Mouse (Mus musculus) neural tube, embryonic 12.5 days (tissue): ENCODE measurements around the gene Nell2. TPM values are rescaled to one million over a fixed set of nuclear protein-coding genes. Genes with fewer than 3 reads are reported as not detected.

Experiments
- ATAC-seq: fragments of 200-750 bp; cut with Nextera tagmentation; 2 replicates; pipeline ENCODE4 v1.8.0; 2017; ENCODE audit warnings: low read depth, mild to moderate bottlenecking, moderate TSS enrichment, moderate library complexity; ENCODE audit not compliant: low FRiP score
- H3K27ac ChIP-seq: fragments of 300-500 bp; sonication (generic); 2 replicates; pipeline ENCODE4 v1.5.1; 2016
- H3K27me3 ChIP-seq: fragments of 300-500 bp; sonication (generic); replicated peaks from 2 replicates; pipeline ENCODE4 v1.6.1; 2016; ENCODE audit warnings: mild to moderate bottlenecking
- H3K36me3 ChIP-seq: fragments of 300-500 bp; sonication (generic); 2 replicates; pipeline ENCODE4 v1.6.1; 2016; ENCODE audit warnings: mild to moderate bottlenecking
- H3K4me1 ChIP-seq: fragments of 300-500 bp; sonication (generic); 2 replicates; pipeline ENCODE4 v1.6.1; 2016
- H3K4me2 ChIP-seq: fragments of 300-500 bp; sonication (generic); replicated peaks from 2 replicates; pipeline ENCODE4 v1.6.1; 2016; ENCODE audit warnings: mild to moderate bottlenecking
- H3K4me3 ChIP-seq: fragments of 300-500 bp; sonication (generic); 2 replicates; pipeline ENCODE4 v1.5.1; 2016
- H3K9ac ChIP-seq: fragments of 300-500 bp; sonication (generic); 2 replicates; pipeline ENCODE4 v1.6.1; 2016; ENCODE audit warnings: mild to moderate bottlenecking
- H3K9me3 ChIP-seq: fragments of 300-500 bp; sonication (generic); 2 replicates; pipeline ENCODE4 v1.6.1; 2016; ENCODE audit warnings: mild to moderate bottlenecking
- whole genome bisulfite sequencing: fragments of 180-500 bp; shearing (Covaris S2); methylation state at CpG from one replicate; pipeline ENCODE4 v1.1.7; 2016; 5-methylcytosine and 5-hydroxymethylcytosine counted together
- polyA plus RNA-seq: library from polyadenylated mRNA; unstranded; fragments of >200 nt; fragmentation: Nextera tagmentation; extraction: Ambion mirVana; gene quantifications from 2 replicates; pipeline ENCODE4 v1.2.1, GENCODE M21; 2016

The Nell2 gene
- polyA plus RNA-seq, 1 experiment from 2014 or later, result 162 TPM

- WGBS, result 76% methylated on average over 9 of the region's 9 CpGs
- Histone ChIP-seq H3K27me3 (no peaks in the 10 kb centered on the region), H3K9me3 (no peaks in the 10 kb centered on the region), H3K4me3 (no peak overlapping the region), H3K4me2 (no peak overlapping the region), H3K4me1 (no peaks in the 10 kb centered on the region), H3K27ac (no peak overlapping the region), H3K9ac (no peak overlapping the region), H3K36me3 (no peaks in the 10 kb centered on the region)
- ATAC-seq, result no peak
These were observed 334.6 kb downstream of the Nell2 start for GRCm38 (mm10) chr15:95193661-95194280.

DNA sequence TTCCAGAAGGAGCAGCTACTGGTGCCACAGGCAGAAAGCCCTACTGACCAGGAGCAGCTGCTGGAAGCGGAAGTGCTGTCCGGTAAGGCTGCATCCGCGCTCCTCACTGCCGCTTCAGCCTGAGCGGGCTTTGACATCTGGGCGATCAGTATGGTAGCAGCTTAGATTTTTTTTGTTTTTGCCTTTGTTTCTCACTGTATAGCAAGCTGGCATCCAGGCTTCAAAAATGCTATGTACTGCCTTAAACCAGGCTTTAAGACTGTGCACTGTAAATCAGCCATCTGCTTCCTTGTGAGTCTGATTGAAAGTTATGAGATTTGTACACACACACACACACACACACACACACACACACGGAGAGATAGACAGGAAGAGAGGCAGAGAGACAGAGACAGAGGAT is 335.4 kb downstream of the Nell2 start:
- Histone ChIP-seq H3K9ac (no peak overlapping the region), H3K4me1 (no peaks in the 10 kb centered on the region), H3K4me3 (no peak overlapping the region), H3K4me2 (no peak overlapping the region), H3K36me3 (no peaks in the 10 kb centered on the region), H3K27me3 (no peaks in the 10 kb centered on the region), H3K9me3 (no peaks in the 10 kb centered on the region), H3K27ac (no peak overlapping the region)
- WGBS, result 77% methylated on average over 8 of the region's 8 CpGs
- ATAC-seq, result no peak

DNA sequence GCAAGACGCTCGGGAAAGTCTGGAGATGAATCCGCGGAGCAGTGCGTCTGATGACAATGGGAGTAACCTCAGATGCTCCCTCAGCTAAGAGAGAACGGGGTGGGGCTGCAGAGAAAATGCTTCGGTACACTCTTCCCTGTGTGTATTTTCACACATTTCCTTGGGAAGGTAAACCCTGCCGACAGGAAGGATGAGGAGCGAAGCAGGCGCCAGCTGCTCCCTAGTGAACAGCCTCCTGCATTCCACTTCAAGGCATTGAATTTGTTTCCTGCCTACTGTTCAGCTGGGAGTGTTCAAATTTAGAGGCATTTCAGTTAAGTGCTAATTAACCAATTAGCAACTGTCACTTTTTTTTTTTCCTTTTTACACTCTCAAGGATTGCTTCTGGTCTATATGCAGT is 342.1 kb downstream of the Nell2 start:
- H3K27ac ChIP-seq, result no peak overlapping the region
- ATAC-seq, result no peak
- H3K9ac ChIP-seq, result no peak overlapping the region
- WGBS, result 55% methylated on average over 10 of the region's 10 CpGs
- no peaks in the 10 kb centered on the region for H3K36me3 ChIP-seq
- no peaks in the 10 kb centered on the region for H3K4me1 ChIP-seq
- no peaks in the 10 kb centered on the region for H3K27me3 ChIP-seq
- H3K4me3 ChIP-seq, result no peak overlapping the region
- no peaks in the 10 kb centered on the region for H3K9me3 ChIP-seq
- H3K4me2 ChIP-seq, result no peak overlapping the region

DNA sequence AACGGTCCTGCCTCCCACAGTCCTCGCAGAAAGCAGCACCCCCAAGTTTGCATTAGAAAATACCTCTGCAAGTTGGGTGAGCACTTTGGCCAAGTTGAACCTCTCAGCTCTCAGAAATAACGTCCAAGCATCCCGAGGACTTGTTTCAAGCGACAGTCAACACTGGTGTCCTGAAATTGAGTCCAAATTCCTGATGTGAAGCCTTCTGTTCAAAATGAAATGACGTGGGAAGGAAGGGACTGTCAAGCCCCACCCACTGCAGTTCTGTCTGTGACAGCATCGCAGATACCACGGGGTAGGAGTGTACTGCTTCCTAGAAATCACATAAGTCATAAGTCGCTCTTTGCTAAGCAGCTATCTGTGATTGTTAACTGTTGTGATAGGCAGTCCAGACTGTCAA is 342.9 kb downstream of the Nell2 start:
- Histone ChIP-seq H3K4me1 (no peaks in the 10 kb centered on the region), H3K4me3 (no peak overlapping the region), H3K4me2 (no peak overlapping the region), H3K27ac (no peak overlapping the region), H3K9ac (no peak overlapping the region), H3K27me3 (no peaks in the 10 kb centered on the region), H3K9me3 (no peaks in the 10 kb centered on the region), H3K36me3 (no peaks in the 10 kb centered on the region)
- no peak for ATAC-seq
- 73% methylated on average over 9 of the region's 9 CpGs for WGBS

- no peak overlapping the region for H3K4me3 ChIP-seq
- no peak overlapping the region for H3K9ac ChIP-seq
- no peak overlapping the region for H3K27ac ChIP-seq
- no peaks in the 10 kb centered on the region for H3K9me3 ChIP-seq
- H3K27me3 ChIP-seq, result no peaks in the 10 kb centered on the region
- WGBS, result 67% methylated on average over 5 of the region's 5 CpGs
- H3K36me3 ChIP-seq, result no peaks in the 10 kb centered on the region
- H3K4me1 ChIP-seq, result no peaks in the 10 kb centered on the region
- no peak for ATAC-seq
- no peak overlapping the region for H3K4me2 ChIP-seq
These were observed 344.9 kb downstream of the Nell2 start for GRCm38 (mm10) chr15:95183450-95183849.

DNA sequence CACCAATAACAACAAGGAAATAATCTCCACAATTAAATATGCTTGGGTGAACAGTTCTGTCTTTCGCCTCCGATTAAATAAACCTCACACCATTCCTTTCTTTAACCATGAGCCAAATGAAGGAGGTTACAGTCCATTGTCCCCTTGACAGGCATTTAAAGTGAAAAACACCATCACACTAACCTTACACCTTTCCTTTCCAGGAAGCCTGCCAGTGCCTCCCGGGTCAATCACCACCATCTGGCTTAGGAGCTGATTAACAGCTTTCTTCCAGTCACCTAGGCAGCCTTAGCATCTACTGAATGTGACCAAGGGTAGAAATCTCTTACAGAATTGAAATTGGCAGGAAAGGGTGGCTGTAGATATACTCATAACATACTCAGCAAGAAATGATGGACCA is 371.5 kb downstream of the Nell2 start:
- 41% methylated on average over 3 of the region's 3 CpGs for WGBS
- H3K27ac ChIP-seq, result no peak overlapping the region

DNA sequence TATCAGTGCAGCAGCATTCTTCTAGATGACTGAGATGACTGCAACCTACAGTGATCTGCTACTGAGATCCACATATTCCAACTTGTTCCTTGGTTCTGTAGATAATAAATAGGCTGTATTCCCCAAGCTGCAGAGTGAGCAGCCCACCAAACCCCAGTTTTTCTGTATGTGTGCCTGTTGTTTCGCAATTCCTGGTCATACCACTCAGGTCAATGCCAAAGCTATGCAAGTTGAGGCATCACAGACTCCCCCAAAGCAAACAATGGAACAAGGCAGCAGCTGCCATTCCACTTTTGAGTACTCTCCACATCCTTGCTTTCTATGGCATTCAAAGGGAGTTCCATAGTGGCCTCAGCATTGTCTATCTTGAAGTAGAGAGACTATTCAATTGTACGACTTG is 383.2 kb downstream of the Nell2 start:
- no peak overlapping the region for H3K9ac ChIP-seq
- no peak overlapping the region for H3K4me3 ChIP-seq
- H3K36me3 ChIP-seq, result no peaks in the 10 kb centered on the region
- H3K4me2 ChIP-seq, result no peak overlapping the region
- H3K9me3 ChIP-seq, result no peaks in the 10 kb centered on the region
- H3K27ac ChIP-seq, result no peak overlapping the region
- H3K4me1 ChIP-seq, result no peaks in the 10 kb centered on the region
- WGBS, result 85% methylated on average over 2 of the region's 2 CpGs
- no peaks in the 10 kb centered on the region for H3K27me3 ChIP-seq
- ATAC-seq, result no peak

More for the DNA sequence above, 371.5 kb downstream of the Nell2 start:
- Histone ChIP-seq H3K4me1 (peaks cover 3% of the 10 kb centered on the region; the same call in 1 of the 2 replicates), H3K36me3 (no peaks in the 10 kb centered on the region), H3K4me2 (no peak overlapping the region), H3K4me3 (no peak overlapping the region), H3K9me3 (no peaks in the 10 kb centered on the region), H3K27me3 (no peaks in the 10 kb centered on the region), H3K9ac (no peak overlapping the region)
- no peak for ATAC-seq

DNA sequence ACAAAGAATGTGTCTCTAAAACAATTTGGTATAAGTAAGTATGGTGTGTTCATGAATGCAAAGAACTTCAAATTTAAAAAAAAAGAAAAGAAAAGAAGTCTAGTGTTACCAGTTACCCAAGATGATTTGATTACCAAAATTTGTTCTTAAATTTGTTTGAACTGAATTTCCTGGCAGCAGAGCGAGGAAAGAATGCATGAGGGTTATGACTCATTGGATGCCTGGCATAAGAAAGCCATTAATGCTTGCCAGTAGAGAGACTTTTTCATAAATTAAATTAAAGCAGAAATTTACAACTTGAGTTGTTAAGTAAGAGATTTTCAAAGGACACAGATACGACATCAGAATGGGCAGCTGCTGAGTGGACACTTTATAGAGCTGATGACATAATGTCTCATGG is 384.2 kb downstream of the Nell2 start:
- Histone ChIP-seq H3K4me1 (no peaks in the 10 kb centered on the region), H3K9ac (no peak overlapping the region), H3K4me2 (no peak overlapping the region), H3K27me3 (no peaks in the 10 kb centered on the region), H3K27ac (no peak overlapping the region), H3K9me3 (no peaks in the 10 kb centered on the region), H3K36me3 (no peaks in the 10 kb centered on the region), H3K4me3 (no peak overlapping the region)
- no peak for ATAC-seq
- 85% methylated on average over 2 of the region's 2 CpGs for WGBS

DNA sequence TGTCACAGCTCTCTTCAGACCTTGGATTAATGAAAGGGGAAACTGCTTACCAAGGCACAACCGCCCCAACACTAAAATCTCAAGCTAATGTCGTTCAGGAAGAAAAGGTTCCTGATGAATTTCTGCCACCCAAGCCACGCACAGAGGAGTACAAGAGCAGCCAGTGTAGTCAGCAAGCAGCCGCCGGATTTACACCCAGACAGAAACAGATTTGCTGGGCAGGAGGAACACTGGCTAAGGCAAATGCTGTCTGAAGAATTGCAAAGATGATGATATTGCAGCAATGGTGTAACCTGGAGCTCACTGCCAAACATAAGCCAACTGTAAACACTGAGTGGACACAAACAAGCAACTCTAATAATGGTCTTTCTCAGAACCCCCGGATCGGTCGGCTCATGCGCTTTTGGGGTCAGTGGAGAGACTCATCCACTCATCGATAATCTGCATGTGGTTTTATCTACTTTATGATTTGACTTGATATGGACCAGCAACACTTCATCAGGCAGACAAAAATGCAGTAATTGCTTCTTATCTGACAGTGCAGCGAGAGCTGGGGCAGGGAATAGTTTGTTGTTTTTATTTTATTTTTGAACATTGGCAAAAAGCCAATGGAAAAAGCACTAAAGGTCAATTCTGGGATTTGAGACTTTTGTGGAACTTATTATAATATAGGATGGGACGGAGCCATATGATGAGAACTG is 389.5 kb downstream of the Nell2 start:
- no peaks in the 10 kb centered on the region for H3K36me3 ChIP-seq
- no peak overlapping the region for H3K4me3 ChIP-seq
- H3K4me2 ChIP-seq, result no peak overlapping the region
- WGBS, result 77% methylated on average over 12 of the region's 12 CpGs
- no peak overlapping the region for H3K9ac ChIP-seq
- no peak overlapping the region for H3K27ac ChIP-seq
- H3K9me3 ChIP-seq, result no peaks in the 10 kb centered on the region
- no peak for ATAC-seq
- H3K27me3 ChIP-seq, result no peaks in the 10 kb centered on the region
- H3K4me1 ChIP-seq, result no peaks in the 10 kb centered on the region

DNA sequence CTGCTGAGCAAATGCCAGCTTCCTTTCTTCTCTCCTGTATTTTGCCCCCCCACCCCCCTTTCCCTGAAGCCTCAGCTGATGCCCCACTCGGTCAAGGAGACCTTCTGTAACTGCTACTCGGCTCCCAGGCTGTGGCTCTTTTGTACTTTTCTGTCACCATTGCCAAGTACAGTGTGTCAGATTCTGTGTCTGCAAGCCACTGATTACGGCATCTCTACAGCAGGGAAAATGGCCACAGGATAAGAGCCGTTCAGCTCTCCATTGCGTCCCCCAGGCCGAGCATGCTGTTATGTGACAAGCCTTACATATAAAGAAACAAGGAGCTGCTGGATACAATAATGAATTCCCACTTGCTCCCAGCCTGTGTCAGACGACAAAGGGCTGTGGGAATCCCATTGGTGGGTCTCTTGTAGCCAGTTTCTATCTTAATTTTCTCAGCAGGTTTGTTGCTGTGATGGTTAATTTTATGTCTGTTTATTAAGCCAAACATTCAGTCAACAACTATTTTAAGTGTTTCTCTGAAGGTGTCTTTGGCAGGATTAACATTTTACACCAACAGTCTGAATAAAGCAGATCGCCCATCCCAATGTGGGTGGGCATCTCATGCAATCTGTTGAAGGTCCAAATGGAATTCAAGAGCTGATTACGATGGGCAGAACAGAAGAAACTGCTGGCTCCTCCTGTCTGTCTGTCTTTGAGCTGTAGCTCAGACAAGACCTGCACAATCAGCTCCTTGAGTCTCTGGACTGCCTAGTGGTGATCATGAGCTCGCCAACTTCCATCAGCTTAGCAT is 391.1 kb downstream of the Nell2 start:
- no peak overlapping the region for H3K27ac ChIP-seq
- H3K4me2 ChIP-seq, result no peak overlapping the region
- WGBS, result 75% methylated on average over 10 of the region's 10 CpGs
- H3K4me3 ChIP-seq, result no peak overlapping the region
- no peak overlapping the region for H3K9ac ChIP-seq
- H3K27me3 ChIP-seq, result no peaks in the 10 kb centered on the region
- no peaks in the 10 kb centered on the region for H3K36me3 ChIP-seq
- no peak for ATAC-seq
- H3K4me1 ChIP-seq, result no peaks in the 10 kb centered on the region
- H3K9me3 ChIP-seq, result no peaks in the 10 kb centered on the region

- Histone ChIP-seq H3K9me3 (no peaks in the 10 kb centered on the region), H3K36me3 (no peaks in the 10 kb centered on the region), H3K27ac (no peak overlapping the region), H3K4me3 (no peak overlapping the region), H3K4me2 (no peak overlapping the region), H3K27me3 (no peaks in the 10 kb centered on the region), H3K4me1 (no peaks in the 10 kb centered on the region), H3K9ac (no peak overlapping the region)
- 90% methylated on average over 17 of the region's 17 CpGs for WGBS
- ATAC-seq, result 0 out of 2 replicates have a peak, but pooled peaks have one; percentile 21
These were observed 392.3 kb downstream of the Nell2 start for GRCm38 (mm10) chr15:95135926-95136609.

DNA sequence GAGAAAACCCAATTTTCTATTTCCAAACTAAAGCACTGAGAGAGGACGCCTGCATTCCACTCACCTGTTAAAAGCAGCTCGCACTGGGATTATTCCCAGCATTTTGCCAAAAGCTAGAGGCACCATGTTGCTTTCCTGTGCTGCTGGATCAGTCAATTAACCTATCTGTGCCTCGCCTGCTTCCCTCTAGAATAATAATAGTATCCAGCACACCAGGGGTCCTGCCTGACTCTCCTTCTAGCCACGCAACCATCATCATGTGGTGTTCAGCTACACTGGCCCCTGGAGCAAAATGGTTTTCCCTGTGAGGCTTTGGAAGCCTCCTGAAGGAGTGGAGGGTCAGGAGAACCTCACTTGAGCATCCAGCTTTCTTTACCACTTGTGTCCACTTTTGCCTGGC is 397.0 kb downstream of the Nell2 start:
- Histone ChIP-seq H3K4me1 (no peaks in the 10 kb centered on the region), H3K27me3 (no peaks in the 10 kb centered on the region), H3K36me3 (no peaks in the 10 kb centered on the region), H3K9ac (no peak overlapping the region), H3K4me3 (no peak overlapping the region), H3K4me2 (no peak overlapping the region), H3K27ac (no peak overlapping the region), H3K9me3 (no peaks in the 10 kb centered on the region)
- ATAC-seq, result no peak
- WGBS, result 68% methylated on average over 4 of the region's 4 CpGs
